Mouse (Mus musculus) inflammation-experienced regulatory T-cells, adult 6 months (primary cell): ENCODE measurements around the gene Loxl4. TPM values are rescaled to one million over a fixed set of nuclear protein-coding genes. Genes with fewer than 3 reads are reported as not detected.

Experiments used
- ATAC-seq: one replicate; pipeline ENCODE4 v1.8.0; 2017
- polyA plus RNA-seq, 3 experiments: library from polyadenylated mRNA; unstranded; fragments of 100-300 nt; shearing (Covaris generic); gene quantifications; one replicate each; pipeline ENCODE4 v1.2.1; 2017

Gene Loxl4
- polyA plus RNA-seq, 3 experiments from 2014 or later, result 0.15 to 0.38 (median 0.17) TPM

DNA sequence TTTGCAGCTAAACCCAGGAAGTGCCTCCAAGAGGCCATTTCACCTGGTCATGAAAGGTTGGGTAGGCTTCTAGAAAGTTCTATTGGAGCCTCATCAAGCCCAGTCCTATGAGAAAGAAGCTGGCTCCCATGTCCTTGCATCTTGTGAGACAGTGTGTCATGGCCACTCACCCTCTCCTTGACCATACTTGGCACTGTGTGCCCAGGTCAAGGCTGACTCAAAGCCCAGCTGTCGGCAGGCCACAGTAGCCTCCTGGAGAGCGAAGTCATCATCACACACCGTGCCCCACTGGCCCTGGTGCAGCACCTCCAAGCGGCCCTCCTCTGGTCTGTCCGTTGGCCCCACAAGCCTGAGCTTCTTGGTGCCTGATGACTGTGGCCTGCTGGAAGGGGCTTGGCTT is 4.5 kb downstream of the Loxl4 start:
- ATAC-seq, result no peak

DNA sequence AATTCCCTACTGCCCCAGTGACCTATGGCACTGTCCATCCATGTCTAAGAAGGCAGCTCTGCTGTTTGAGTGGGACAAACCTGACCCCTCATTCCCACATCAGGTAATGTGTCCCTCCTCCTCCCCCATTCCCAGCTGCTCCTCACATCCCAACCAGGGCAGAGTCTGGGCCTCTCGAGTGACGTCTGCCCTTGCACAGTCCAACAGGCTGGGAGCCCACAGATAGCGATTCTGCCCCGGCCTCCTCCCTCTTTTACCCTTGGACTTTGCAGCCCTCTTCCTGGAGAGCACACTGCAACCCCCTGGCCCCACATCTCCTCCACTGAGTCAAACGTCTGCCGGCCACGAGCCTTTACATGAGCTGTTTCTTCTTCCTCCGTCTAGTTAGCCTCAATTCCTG is 10.0 kb downstream of the Loxl4 start:
- no peak for ATAC-seq

DNA sequence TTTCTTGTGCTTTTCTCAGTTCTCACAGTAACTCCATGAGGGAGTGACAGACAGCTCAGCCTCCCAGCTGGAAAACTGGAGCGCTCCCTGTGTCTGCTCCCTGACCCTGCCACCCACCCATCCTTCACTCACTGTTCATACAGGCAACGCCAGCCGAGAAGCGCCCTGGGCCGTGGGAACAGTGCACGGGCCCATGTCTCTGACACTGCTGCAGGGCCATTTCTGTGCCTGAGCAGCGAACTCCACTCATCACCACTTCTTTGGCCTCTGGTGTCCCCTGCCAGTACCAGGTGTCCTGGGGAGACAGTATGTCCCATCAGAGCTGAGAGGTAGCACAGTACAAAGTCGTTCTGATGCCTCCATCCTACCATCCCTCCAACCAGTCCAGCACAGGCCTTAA is 10.6 kb downstream of the Loxl4 start:
- ATAC-seq, result no peak

DNA sequence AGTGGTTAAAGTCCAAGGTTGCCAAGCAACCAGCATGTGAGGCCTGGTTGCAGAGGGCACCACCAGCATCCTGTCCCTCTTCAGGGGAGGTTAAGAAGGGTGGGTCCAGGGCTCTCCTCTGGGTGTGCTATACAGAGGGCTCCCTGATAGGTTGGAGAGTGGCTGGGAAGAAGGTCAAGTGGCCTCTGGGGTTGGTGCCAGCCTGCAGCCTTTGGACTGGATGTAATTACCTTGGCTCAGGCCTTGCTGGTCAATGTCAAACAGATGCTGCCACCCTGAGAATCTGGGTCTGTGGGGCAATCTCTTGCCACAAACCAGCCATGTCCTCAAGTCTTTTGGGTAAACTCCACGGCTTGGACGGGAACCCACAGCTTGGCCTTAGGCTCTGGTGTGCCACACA is 11.2 kb downstream of the Loxl4 start:
- ATAC-seq, result no peak

DNA sequence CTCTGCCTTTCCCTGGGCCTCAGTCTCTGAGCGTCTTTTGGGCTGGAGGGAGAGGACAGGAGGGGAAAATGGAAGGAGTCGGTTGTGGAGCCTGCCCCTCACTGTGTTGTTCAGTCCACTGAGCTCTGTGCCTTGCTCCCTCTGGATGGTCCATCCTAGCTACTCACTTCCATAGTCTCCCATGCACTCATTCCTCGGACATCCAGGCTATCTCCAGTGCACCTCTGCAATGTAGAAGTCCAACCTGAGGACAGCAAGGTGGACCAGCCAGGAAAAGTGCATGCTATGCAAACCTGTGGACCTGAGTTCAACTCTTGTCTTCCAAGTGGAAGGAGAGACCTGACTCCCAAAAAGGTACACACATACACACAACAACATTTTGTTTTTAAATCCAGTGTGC is 12.0 kb downstream of the Loxl4 start:
- ATAC-seq, result no peak

DNA sequence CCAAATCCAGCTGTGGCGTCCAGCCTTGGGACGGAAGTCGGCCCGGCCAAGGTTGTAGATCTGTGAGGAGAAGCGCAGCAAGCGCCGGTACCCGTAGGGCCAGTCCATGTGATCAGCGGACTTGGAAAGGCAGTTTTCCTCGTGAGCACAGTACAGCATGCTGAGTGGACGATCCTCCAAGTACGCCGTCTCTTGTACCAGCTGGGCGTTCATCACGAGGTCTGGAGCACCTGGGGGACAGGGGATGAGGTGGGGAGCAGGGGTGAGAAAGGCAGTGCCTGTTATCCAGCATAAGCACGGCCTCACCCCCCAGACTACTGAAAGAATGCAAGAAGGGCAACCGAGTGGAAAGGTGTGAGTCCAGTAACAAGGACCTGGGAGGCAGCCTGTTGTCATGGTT is 12.7 kb downstream of the Loxl4 start:
- no peak for ATAC-seq

DNA sequence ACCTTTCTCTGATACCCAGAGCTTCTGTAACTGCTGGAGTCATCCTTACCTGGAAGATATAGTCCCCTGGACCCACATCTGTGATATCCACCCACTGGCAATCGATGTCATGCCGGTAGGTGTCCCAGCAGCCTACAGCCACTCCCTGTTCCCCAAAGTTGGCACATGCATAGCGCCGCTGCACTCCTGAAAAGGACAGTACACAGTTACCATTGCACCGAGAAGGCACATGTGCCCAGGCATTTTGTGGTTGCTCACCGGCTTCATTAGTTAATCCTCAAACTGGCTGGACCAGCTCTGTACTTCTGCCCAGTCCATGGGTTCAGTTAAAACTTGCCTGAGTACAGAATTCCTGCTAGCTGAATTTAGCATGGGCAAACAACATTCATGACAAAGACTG is 14.7 kb downstream of the Loxl4 start:
- no peak for ATAC-seq

DNA sequence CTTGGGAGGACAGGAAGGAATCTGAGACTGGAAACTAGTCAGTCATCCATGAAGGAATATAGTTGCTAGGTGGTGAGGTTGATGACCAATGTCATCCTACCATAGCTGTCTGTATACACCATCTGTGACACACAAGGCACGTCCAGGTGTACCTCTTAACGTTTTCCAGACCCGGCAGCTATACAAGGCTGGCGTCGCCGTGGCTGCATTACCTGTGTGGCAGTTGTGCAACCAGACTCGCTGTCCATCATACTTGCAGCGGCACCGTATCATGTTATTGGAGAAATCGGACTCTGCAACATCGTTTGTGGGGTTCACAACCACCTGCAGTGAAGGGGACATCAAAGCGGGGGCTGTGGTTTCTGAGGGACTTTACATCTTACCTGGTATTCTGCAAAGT is 15.3 kb downstream of the Loxl4 start:
- ATAC-seq, result no peak

DNA sequence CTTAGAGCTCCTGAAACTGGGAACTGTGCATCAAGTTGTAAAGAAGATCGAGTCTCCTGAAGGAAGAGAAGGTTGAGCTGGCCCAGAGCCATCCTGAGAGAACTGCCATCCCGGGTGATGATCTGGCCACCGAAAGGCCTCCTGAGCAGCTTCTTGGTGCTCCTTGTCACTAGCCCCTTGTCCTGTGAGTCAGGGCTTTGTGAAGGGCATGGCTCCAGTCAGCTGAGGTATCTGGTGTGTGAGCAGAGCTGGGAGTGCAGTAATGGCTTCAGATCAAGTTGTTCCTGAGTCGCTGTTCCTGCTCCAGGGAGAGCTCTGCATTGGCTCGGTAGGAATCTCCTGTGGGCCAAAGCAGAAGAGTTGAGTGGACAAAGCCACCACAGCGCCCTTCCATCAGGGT is 17.5 kb downstream of the Loxl4 start:
- ATAC-seq, result no peak

DNA sequence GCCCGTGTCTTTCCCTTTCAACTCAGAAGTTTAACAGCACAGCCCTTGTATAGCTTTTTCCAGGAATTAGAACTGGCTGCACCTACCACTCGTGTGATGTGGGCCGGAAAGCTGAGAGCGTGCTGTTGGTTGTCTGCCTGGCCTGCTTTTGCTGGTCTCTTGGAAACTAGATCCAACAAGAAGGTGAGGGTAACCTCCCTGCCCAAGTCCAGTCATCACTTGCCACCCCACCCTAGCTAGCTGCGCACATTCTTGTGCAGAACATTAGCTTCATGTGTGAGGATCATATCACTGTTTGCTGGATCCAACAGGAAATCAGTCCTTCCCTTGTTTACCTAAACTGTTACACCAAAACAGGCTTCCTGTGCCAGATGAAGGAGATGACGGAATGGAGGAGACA is 19.2 kb downstream of the Loxl4 start:
- ATAC-seq, result no peak

DNA sequence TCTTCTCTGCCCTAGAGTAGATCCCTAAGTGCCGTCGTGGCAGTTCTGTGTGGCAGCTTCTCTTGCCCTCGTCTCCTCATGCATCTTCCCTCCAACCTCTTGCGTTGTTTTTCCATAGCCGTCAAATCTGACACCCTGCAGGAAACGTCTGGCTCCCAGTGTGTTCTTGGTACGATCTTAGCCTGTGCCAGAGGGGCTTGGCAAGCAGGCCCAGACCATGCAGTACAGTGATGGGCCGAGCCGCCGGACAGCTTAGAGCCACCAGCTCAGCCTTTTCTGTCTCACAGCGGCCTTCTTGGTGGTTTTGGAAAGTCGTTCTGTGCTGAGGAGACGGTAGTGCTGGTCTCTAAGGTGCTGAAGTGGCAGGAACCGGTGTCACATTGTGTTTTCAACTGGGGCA is 21.1 kb downstream of the Loxl4 start:
- no peak for ATAC-seq

DNA sequence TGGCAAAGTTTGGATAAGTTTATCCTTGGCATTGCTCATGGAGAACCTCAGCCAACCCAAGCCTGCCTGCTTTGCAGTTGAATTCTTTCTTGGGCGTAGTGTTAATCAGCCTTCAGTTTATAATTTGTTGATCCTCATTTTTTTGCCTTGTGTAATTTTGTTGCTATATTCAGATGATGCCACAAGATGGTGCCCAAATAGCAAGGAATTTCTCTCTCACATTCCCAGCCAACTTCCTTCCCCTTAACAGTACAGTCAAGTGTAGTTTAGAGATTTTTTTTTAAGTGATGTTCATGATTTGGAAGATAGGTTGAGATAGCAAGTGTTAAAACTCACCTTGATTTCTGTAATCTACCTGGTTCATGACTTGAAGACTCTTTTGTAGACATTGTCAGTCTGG is 23.4 kb downstream of the Loxl4 start:
- no peak for ATAC-seq

DNA sequence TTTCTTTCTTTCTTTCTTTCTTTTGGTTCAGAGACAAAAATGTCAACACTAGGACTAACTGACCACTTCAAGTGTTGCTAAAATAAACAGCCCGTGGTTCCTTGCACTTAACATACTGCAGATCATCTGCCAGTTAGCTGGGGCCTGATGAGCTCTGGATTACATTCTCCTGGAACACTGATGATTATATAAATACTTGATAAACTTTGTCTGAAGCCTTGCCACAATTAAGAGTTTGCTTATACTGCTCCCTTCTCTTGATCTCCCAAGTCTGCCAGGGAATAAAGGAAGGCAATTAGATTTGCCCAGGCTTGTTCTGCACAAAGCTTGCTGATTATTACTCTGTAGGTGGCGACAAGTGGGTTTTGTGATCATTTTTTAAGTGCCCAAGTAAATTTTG is 24.9 kb downstream of the Loxl4 start:
- no peak for ATAC-seq

DNA sequence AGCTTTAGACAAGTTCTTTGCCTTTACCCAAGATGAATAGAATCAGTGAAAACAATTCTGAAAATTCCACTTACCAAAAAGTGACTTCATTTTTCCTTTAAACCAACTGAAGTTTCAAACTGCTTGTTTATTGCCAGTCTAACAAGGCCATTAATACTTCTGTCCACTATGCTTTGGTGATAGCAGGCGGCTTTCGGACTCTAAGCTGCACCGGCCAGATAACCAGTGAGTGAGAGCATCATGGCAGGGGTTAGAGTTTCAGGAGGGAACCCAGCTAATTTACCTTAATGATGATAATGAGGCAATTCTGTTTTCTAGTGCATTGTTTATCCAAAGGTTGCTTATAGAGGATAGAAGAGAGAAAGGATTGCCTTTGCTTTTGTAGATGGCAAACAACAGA is 28.4 kb downstream of the Loxl4 start:
- no peak for ATAC-seq

DNA sequence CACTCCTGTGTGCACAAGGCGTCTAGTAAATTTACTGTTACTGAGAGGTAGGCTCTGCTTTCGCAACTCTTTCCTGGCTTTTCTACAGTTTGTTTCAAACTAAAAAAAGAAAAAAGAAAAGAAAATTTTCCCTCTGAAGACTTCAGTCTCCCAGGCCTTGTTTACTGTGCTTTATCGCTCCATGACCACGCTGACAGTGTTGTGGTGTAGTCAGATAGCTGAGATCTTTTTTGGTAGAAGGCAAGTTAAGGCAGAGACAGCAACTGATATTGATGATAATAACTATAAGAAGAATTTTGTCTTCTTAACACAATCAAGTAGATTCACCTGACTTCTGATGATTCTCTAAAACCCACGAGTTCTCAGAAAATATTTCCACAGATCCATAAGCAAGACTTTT is 28.9 kb downstream of the Loxl4 start:
- no peak for ATAC-seq

DNA sequence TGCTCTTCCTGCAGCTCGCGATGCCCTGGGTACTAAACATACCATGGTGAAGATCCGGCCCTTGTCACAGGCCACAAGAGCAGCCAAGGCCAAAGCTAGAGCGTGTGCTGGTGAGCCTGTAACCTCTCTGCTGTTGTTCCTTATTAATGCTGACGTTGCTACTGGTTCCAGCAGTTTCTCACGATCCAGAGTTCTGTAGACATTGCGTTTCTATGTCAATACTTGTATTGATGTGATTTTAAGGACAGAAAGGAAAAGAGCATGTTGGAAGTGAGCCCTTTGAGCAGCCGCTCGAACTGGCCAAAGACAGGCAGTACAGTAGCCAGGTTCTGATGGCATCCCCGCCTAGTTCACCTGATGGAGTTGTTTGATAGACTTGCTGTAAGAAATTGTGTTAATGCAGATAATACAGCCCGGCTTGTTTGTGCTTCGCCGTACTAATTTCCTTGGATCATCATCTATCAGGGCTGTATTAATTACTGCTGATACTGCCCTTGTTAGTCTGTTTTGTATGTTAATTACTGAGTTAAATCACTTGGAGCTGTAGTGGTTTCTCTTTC is 29.7 kb downstream of the Loxl4 start:
- ATAC-seq, result no peak

DNA sequence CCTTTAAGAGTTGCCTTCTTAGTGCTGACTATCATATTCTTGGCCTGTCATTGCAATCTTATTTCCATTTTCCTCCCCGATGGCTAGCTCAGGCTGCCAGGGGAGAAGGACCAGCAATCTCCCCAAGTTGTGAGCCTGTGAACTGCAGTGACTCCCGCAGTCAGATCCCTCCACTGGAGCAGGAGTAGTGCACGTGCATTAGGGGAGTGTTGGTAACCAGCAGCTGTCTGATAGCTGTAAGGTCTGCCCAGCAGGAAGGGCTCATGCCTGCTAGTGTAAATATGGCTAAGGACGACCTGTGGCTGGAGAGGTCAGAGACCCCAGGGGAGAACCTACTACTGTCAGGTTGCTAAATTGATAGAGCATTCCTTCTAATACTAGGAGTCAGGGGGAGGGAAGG is 31.9 kb downstream of the Loxl4 start:
- ATAC-seq, result no peak

DNA sequence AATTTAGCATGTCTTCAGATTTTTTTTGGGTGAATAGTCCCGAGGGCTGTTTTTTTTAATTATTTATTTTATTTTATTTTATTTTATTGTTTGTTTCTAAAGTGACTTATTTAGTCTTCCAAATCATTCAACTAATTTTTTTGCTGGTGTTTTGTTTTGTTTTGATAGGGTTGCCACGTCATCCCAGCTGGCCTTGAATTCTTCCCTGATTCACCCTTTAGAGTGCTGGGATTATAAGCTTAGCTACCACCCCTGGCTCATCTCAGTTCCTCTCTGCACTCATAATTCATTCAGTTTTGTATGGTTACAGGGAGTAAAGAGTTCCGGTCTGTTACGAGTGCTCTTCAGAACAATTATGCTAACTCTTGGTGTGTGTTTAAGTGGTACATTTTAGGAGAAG is 34.0 kb downstream of the Loxl4 start:
- ATAC-seq, result no peak

DNA sequence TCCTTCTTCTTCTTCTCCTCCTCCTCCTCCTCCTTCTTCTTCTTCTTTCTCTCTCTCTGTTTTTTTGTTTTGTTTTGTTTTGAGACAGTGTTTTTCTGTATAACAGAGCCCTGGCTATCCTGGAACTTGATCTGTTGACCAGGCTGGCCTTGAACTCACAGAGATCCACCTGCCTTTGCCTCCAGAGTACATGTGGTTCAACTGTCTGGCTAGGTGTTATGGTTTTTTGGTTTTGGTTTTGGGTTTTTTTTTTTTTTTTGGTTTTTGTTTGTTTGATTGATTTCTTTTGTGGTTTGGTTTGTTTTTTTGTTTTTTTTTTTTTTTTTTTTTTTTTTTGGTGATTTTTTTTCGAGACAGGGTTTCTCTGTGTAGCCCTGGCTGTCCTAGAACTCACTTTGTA is 35.8 kb downstream of the Loxl4 start:
- ATAC-seq, result no peak

DNA sequence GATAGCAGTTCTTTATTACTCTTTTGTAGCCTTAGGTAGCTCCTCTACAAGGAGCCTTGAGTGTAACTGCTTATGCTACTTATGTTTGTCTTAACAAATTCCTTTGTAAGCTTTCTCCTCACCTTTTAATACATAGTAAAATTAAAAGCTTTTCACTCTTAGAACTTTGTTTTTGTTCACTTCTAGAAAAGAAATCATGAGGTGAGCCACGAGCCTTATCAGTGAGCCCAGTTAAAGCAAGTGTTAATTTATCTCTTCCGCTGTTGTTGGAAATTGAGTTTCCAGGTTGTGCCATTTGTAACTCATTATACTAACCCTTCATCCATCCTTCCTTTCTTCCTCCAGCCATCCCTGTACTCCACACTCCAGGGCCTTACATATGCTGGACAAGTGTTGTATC is 37.3 kb downstream of the Loxl4 start:
- ATAC-seq, result no peak

DNA sequence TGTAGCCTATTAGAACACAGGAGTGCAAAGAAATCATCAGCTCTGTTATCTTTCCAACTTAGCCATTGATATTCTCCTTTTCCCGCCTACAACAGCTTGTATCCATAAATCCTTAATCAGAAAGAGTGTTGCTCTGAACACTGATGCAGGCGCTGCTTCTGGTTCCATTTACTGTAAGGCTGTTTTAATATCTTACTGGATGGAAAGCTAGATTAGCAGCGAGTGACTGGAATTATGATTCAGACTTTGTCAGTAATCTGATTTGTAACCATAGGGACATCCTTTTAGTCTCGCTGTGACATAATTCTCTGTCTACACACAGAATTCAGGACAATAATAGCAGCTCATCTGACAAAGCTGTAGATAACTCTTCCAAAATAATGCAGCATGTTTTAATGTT is 41.3 kb downstream of the Loxl4 start:
- no peak for ATAC-seq

DNA sequence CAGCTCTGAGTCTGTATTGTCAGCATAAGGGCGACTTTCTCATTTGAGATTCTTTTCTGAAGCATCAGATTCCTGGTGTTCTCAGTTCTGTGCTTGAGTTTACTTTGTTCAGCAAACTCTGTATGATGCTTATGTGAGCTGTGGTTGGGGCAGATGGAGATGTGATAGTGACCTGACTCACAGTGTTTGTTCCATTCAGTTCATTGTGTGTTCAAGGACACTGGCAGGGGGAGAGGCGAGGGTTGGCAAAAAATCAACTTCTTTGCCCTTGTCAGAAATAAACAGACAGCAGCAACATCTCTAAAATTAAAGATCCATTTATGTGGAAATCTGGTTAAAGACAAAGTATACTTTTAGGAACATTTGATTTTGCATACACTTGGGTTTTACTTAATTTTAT is 43.5 kb downstream of the Loxl4 start:
- ATAC-seq, result no peak

DNA sequence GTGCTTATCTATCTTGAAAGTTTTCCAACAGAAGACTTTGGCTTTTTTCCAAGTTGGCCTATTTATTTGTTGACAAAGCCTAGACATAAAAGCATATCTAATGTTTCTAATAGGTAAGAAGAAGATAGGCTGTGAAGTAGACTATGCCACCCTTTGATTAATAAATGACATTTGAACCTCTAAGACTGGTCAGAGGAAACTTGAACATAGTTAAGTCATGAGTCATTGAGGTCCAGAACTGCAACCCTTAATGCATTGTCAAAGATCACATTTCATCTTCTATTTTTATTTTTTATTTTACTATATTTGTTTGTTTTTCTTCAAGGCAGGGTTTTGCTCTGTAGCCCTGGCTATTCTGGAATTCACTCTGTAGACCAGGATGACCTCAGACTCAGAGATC is 45.6 kb downstream of the Loxl4 start:
- no peak for ATAC-seq

DNA sequence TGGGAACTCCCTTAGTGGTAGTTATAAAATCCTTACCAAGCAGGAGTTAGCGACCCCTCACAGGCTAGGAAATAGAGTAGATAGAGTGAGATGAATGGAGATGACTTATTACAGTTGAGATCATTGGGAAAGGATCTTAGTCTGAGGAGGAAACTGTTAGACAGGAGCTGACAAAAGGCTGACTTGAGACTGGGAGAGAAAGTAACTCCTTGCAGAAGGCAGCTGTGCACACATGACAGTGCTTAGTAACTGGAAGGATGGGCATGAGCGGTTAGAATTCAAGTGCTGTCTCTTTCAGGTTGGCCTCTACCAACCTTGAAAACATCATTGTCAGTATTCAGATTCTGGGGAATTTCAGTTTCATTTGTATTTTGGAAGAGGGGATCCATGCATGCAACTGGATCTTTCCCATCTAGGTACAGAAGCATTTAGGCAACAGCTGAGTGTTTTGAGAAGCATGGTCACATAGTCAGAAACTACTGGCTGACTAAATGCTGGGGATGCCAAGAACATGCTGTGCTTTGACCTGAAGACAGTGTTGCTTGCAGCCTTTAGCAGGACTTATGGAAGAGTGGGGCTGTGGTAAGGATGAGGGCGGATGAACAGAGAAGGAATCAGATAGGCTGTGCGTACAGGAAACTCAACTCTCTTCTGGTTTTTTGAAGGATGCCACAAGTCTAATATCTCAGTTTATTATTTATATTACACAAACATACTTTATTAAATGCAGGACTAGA is 46.2 kb downstream of the Loxl4 start:
- ATAC-seq, result no peak

DNA sequence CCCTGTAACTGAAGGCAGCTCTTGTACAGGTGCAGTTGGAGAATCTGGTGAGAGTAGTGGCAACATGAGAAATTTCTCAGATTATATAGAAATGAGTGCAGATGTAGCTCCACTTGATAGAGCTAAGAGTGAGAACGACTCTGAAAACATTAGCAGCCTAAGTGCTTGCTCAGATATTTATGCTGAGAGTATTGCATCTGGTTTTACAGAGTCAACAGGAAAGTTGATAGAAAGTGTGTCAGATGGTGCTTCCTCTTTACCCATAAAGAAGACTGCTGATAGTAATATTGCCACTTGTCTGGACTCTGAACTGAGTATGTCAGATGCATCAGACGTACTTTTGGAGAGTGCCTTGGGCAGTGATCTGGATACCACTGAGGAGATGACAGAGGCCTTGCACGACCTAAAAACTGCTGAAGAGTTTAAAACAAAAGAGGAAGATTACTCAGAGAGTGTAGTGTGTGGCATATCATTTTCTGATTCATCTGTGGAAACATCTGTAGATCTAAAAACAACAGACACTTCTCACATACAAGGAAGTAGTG is 48.8 kb downstream of the Loxl4 start:
- no peak for ATAC-seq
